Mouse (Mus musculus): ENCODE measurements around the gene 2010300C02Rik. TPM values are rescaled to one million over a fixed set of nuclear protein-coding genes. Genes with fewer than 3 reads are reported as not detected.

The 2010300C02Rik gene
- polyA plus RNA-seq, 1 experiment from 2014 or later, result 6.6 TPM

- H3K4me2 ChIP-seq (replicated peaks; ENCODE audit: low read depth, low read length), result no peak overlapping the region
- no peaks in the 10 kb centered on the region for H3K9me3 ChIP-seq (ENCODE audit: control insufficient read depth, low read depth, low read length)
- peaks cover 34% of the 10 kb centered on the region; the same call in 1 of the 2 replicates for H3K4me1 ChIP-seq (ENCODE audit: control insufficient read depth, insufficient read depth, low read length)
- H3K27ac ChIP-seq (ENCODE audit: low read length), result no peak overlapping the region
- H3K27me3 ChIP-seq (ENCODE audit: control insufficient read depth, insufficient read depth, low read length), result no peaks in the 10 kb centered on the region
- H3K9ac ChIP-seq (replicated peaks; ENCODE audit: low read depth, low read length), result no peak overlapping the region
- no peaks in the 10 kb centered on the region for H3K36me3 ChIP-seq (ENCODE audit: control insufficient read depth, insufficient read depth, low read length)
- 47% methylated on average over 1 of the region's 1 CpGs for WGBS
- no peak overlapping the region for H3K4me3 ChIP-seq (ENCODE audit: low read depth, low read length)
- no peak for ATAC-seq (ENCODE audit: insufficient number of reproducible peaks, insufficient read depth, low FRiP score, low read depth)
Observed at GRCm38 (mm10) chr1:37619542-37619941, 100.3 kb downstream of the 2010300C02Rik start.

- Histone ChIP-seq H3K27me3 (ENCODE audit: control insufficient read depth, insufficient read depth, low read length) (no peaks in the 10 kb centered on the region), H3K4me1 (ENCODE audit: control insufficient read depth, insufficient read depth, low read length) (peaks cover 42% of the 10 kb centered on the region; the same call in 1 of the 2 replicates), H3K4me2 (replicated peaks; ENCODE audit: low read depth, low read length) (no peak overlapping the region), H3K4me3 (ENCODE audit: low read depth, low read length) (no peak overlapping the region), H3K9ac (replicated peaks; ENCODE audit: low read depth, low read length) (no peak overlapping the region), H3K9me3 (ENCODE audit: control insufficient read depth, low read depth, low read length) (no peaks in the 10 kb centered on the region), H3K36me3 (ENCODE audit: control insufficient read depth, insufficient read depth, low read length) (no peaks in the 10 kb centered on the region), H3K27ac (ENCODE audit: low read length) (peak overlapping the region; percentile 82; the same call in 1 of the 2 replicates)
- no peak for ATAC-seq (ENCODE audit: insufficient number of reproducible peaks, insufficient read depth, low FRiP score, low read depth)
- WGBS, result 58% methylated on average over 5 of the region's 5 CpGs
Observed at GRCm38 (mm10) chr1:37617047-37617446, 102.8 kb downstream of the 2010300C02Rik start.

- Histone ChIP-seq H3K36me3 (ENCODE audit: control insufficient read depth, insufficient read depth, low read length) (no peaks in the 10 kb centered on the region), H3K4me2 (replicated peaks; ENCODE audit: low read depth, low read length) (no peak overlapping the region), H3K27me3 (ENCODE audit: control insufficient read depth, insufficient read depth, low read length) (no peaks in the 10 kb centered on the region), H3K9ac (replicated peaks; ENCODE audit: low read depth, low read length) (no peak overlapping the region), H3K27ac (ENCODE audit: low read length) (peak overlapping the region; percentile 82; the same call in 1 of the 2 replicates), H3K4me1 (ENCODE audit: control insufficient read depth, insufficient read depth, low read length) (peaks cover 44% of the 10 kb centered on the region; the same call in 1 of the 2 replicates), H3K4me3 (ENCODE audit: low read depth, low read length) (no peak overlapping the region), H3K9me3 (ENCODE audit: control insufficient read depth, low read depth, low read length) (no peaks in the 10 kb centered on the region)
- WGBS, result 14% methylated on average over 4 of the region's 4 CpGs
- peak; percentile 79 for ATAC-seq (ENCODE audit: insufficient number of reproducible peaks, insufficient read depth, low FRiP score, low read depth)
Observed at GRCm38 (mm10) chr1:37616569-37616968, 103.3 kb downstream of the 2010300C02Rik start.

GRCm38 (mm10) chr1:37615290-37616040 is 104.4 kb downstream of the 2010300C02Rik start:
- Histone ChIP-seq H3K27me3 (ENCODE audit: control insufficient read depth, insufficient read depth, low read length) (no peaks in the 10 kb centered on the region), H3K4me3 (ENCODE audit: low read depth, low read length) (no peak overlapping the region), H3K27ac (ENCODE audit: low read length) (peak overlapping the region; percentile 82), H3K9me3 (ENCODE audit: control insufficient read depth, low read depth, low read length) (no peaks in the 10 kb centered on the region), H3K36me3 (ENCODE audit: control insufficient read depth, insufficient read depth, low read length) (no peaks in the 10 kb centered on the region), H3K4me1 (ENCODE audit: control insufficient read depth, insufficient read depth, low read length) (peaks cover 47% of the 10 kb centered on the region; the same call in 1 of the 2 replicates), H3K9ac (replicated peaks; ENCODE audit: low read depth, low read length) (no peak overlapping the region), H3K4me2 (replicated peaks; ENCODE audit: low read depth, low read length) (no peak overlapping the region)
- ATAC-seq (ENCODE audit: insufficient number of reproducible peaks, insufficient read depth, low FRiP score, low read depth), result peak; percentile 56
- WGBS, result 48% methylated on average over 12 of the region's 12 CpGs

- Histone ChIP-seq H3K4me3 (ENCODE audit: low read depth, low read length) (no peak overlapping the region), H3K9me3 (ENCODE audit: control insufficient read depth, low read depth, low read length) (no peaks in the 10 kb centered on the region), H3K4me2 (replicated peaks; ENCODE audit: low read depth, low read length) (peak overlapping the region; percentile 8; the same call in 1 of the 2 replicates), H3K27ac (ENCODE audit: low read length) (peak overlapping the region; percentile 82; the same call in 1 of the 2 replicates), H3K36me3 (ENCODE audit: control insufficient read depth, insufficient read depth, low read length) (no peaks in the 10 kb centered on the region), H3K4me1 (ENCODE audit: control insufficient read depth, insufficient read depth, low read length) (peaks cover 47% of the 10 kb centered on the region; the same call in 1 of the 2 replicates), H3K27me3 (ENCODE audit: control insufficient read depth, insufficient read depth, low read length) (no peaks in the 10 kb centered on the region), H3K9ac (replicated peaks; ENCODE audit: low read depth, low read length) (no peak overlapping the region)
- ATAC-seq (ENCODE audit: insufficient number of reproducible peaks, insufficient read depth, low FRiP score, low read depth), result no peak
- WGBS, result 14% methylated on average over 7 of the region's 7 CpGs
Observed at GRCm38 (mm10) chr1:37614836-37615235, 105.0 kb downstream of the 2010300C02Rik start.

GRCm38 (mm10) chr1:37614130-37614529 is 105.8 kb downstream of the 2010300C02Rik start:
- no peak overlapping the region for H3K9ac ChIP-seq (replicated peaks; ENCODE audit: low read depth, low read length)
- H3K4me2 ChIP-seq (replicated peaks; ENCODE audit: low read depth, low read length), result peak overlapping the region; percentile 8; the same call in 1 of the 2 replicates
- peak overlapping the region; percentile 82; the same call in 1 of the 2 replicates for H3K27ac ChIP-seq (ENCODE audit: low read length)
- no peak overlapping the region for H3K4me3 ChIP-seq (ENCODE audit: low read depth, low read length)
- peaks cover 49% of the 10 kb centered on the region; the same call in 1 of the 2 replicates for H3K4me1 ChIP-seq (ENCODE audit: control insufficient read depth, insufficient read depth, low read length)
- ATAC-seq (ENCODE audit: insufficient number of reproducible peaks, insufficient read depth, low FRiP score, low read depth), result no peak
- no peaks in the 10 kb centered on the region for H3K9me3 ChIP-seq (ENCODE audit: control insufficient read depth, low read depth, low read length)
- no peaks in the 10 kb centered on the region for H3K27me3 ChIP-seq (ENCODE audit: control insufficient read depth, insufficient read depth, low read length)
- H3K36me3 ChIP-seq (ENCODE audit: control insufficient read depth, insufficient read depth, low read length), result no peaks in the 10 kb centered on the region
- WGBS, result 34% methylated on average over 15 of the region's 15 CpGs

GRCm38 (mm10) chr1:37611032-37611431 is 108.9 kb downstream of the 2010300C02Rik start:
- no peak for ATAC-seq (ENCODE audit: insufficient number of reproducible peaks, insufficient read depth, low FRiP score, low read depth)
- Histone ChIP-seq H3K9ac (replicated peaks; ENCODE audit: low read depth, low read length) (no peak overlapping the region), H3K4me3 (ENCODE audit: low read depth, low read length) (no peak overlapping the region), H3K36me3 (ENCODE audit: control insufficient read depth, insufficient read depth, low read length) (no peaks in the 10 kb centered on the region), H3K4me1 (ENCODE audit: control insufficient read depth, insufficient read depth, low read length) (peaks cover 28% of the 10 kb centered on the region; the same call in 1 of the 2 replicates), H3K27ac (ENCODE audit: low read length) (no peak overlapping the region), H3K9me3 (ENCODE audit: control insufficient read depth, low read depth, low read length) (no peaks in the 10 kb centered on the region), H3K27me3 (ENCODE audit: control insufficient read depth, insufficient read depth, low read length) (no peaks in the 10 kb centered on the region), H3K4me2 (replicated peaks; ENCODE audit: low read depth, low read length) (no peak overlapping the region)
- WGBS, result 55% methylated on average over 6 of the region's 6 CpGs

- no peak overlapping the region for H3K4me3 ChIP-seq (ENCODE audit: low read depth, low read length)
- no peaks in the 10 kb centered on the region for H3K9me3 ChIP-seq (ENCODE audit: control insufficient read depth, low read depth, low read length)
- ATAC-seq (ENCODE audit: insufficient number of reproducible peaks, insufficient read depth, low FRiP score, low read depth), result no peak
- H3K9ac ChIP-seq (replicated peaks; ENCODE audit: low read depth, low read length), result no peak overlapping the region
- no peaks in the 10 kb centered on the region for H3K36me3 ChIP-seq (ENCODE audit: control insufficient read depth, insufficient read depth, low read length)
- peaks cover 20% of the 10 kb centered on the region; the same call in 1 of the 2 replicates for H3K4me1 ChIP-seq (ENCODE audit: control insufficient read depth, insufficient read depth, low read length)
- no peaks in the 10 kb centered on the region for H3K27me3 ChIP-seq (ENCODE audit: control insufficient read depth, insufficient read depth, low read length)
- H3K4me2 ChIP-seq (replicated peaks; ENCODE audit: low read depth, low read length), result no peak overlapping the region
- 50% methylated on average over 4 of the region's 4 CpGs for WGBS
- no peak overlapping the region for H3K27ac ChIP-seq (ENCODE audit: low read length)
Observed at GRCm38 (mm10) chr1:37610242-37610641, 109.6 kb downstream of the 2010300C02Rik start.
